Mouse (Mus musculus) liver (tissue): Measurements from ENCODE around the gene Map1s.

Experiments used
- DNase-seq: peaks from one replicate; pipeline ENCODE4 v3.0.0-alpha.2; 2020; ENCODE audit warnings: mixed read lengths

The Map1s gene

DNA sequence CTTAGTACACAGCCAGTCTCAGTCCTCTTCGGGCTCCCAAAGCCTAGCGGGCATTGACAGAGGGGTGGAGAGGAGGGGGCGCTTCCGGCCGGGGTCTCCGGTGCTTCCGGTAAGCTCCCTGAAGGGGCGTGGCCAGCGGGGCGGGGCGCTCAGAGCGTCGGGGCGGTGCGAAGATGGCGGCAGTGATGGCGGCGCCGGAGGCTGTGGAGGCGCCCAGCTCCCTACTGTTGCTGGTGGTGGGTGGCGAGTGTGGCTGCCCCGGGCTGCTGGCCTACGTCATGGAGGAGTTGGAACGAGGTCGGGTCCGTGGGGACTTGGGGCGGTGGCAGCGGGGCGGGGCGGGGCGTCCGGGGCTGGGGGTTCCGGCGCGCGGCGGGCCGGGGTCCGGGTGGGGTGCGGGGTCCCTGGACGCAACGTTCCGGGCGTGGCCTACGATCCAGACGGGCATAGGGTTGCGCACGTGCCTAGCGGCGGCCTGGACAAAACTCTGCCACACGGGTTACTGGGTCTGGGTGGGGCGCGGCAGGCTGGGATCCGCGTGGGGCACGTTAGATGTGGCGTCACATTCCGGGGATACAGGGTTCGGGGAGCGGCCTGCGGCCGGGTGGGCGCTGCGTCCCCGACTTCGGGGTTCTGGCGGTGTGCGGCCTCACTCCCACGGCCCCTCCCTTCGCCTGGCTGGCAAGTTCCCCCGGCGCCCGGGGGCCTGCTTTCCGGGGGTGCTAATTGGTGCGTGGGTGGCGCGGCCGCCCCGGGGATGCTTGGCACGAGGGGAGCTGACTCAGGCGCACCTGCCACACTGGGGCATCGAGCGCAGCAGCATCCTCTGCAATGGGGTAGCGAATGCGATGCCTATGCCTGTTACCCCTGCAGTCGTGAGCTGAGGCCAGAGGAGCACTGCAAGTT, at the start of gene Map1s:
Gene Map1s, plus strand, starts transcription at position 102 of the 906 bp plus-strand sequence.
- peak; percentile 89 for DNase-seq

DNA sequence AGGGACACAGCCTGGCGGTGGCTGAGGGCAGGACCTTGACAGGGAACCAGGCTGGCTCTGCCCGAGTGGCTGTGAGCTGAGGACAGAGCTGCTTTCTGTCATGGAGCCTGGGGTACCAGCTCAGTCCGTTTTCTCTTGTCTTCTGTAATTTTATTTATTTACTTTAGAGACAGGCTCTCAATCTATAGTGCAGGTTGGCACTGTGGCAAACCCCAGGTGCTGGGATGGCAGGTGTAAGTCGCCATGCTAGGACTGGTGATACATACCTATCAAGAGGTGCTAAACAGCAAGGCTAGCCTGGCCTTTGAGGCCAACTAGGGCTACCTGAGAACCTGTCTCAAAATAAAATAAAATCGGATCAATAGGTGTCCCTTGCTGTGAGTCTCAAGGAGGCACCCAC, 49.7 kb upstream of the Map1s start:
- DNase-seq, result no peak

DNA sequence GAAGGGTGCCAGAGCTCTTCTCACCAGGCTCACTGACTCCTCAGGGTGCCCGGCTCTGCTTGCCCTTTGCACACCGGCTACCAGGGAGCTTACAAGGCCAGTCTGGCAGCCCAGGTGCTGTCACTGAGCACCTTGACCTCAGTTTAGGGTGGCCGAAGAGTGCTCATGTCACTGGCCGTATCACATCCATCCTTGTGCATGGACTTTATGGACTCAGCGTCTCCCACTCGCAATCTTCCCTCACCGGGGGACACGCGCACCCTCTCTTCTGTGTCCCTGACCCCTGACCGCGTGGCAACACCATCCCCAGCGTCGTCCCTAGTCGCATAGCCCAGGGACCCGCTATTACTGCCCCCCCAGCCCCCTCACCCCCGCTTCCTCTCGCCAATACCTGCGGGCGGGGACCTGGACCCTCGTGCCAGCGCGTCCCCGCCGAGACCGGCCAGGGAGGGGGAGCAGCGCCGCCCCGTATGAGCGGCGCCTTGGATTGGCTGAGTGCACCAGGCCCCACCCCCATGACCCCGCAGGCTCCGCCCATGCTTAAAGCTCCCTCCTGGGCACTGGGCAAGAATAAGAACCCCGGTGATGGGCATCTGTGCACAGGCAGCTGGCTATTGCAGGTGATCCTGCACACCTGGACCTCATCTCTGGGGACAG, 49.1 kb upstream of the Map1s start:
- DNase-seq, result peak; percentile 84

DNA sequence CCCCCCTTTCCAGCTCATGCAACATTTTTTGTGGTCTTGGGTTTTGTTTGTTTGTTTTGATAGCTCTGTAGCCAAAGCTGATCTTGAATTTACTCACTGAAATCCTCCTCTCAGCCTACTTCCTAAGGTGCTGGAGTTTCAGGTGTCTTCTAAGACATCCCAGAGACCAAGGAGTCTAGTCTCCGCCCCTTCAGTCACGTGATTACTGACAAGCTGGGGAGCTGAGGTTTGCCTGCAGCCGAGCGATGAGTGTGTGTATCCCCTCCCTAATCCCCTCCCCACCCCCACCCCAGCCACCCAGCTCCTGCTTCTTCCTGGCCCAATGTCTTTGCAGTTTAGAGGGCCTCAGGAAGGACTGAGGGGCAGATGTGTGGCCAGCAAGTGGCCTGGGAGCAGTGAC, 48.2 kb upstream of the Map1s start:
- no peak for DNase-seq

DNA sequence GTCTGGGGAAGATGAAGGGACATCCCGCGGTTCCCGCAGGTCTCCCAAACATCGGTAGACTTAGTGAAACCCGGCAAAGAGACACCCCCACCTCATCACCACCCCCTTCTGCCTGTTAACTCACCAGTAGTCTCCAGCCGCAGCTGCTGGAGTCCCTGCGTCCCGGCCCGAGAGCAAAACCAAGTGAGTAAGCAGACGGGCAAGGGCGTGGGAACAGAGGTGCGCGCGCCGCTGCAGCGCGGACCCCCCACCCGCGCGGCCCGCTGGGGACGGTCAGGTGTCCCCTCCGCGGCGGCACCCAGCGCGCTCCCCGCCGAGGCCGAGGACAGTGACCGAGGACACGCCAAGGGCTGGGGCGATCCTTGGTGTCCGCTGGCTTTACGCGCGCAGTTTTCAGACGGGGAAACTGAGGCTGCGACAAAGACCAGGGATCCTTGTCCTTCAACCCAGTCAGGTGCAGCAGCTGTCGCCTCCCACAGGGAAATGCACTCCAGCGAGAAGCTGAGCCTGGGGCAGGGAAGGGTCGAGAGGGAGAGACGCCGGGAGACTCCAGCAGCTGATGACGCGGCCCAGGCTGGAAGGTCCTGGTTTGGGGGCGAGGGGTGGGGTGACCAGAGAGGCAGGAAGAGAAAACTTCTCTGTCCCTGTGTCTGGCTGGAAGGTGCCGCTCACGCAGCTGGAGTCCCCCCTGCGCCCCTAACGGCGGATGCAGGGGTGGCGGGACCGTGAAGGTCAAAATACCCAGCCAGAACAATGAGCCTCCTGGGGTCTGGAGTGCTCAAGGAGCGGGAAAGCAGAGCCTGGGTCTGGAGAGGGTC, 42.7 kb upstream of the Map1s start, which contains the start of gene Kcnn1:
Gene Kcnn1, minus strand, starts transcription at position 435 of the 818 bp plus-strand sequence.
- DNase-seq, result peak; percentile 4

DNA sequence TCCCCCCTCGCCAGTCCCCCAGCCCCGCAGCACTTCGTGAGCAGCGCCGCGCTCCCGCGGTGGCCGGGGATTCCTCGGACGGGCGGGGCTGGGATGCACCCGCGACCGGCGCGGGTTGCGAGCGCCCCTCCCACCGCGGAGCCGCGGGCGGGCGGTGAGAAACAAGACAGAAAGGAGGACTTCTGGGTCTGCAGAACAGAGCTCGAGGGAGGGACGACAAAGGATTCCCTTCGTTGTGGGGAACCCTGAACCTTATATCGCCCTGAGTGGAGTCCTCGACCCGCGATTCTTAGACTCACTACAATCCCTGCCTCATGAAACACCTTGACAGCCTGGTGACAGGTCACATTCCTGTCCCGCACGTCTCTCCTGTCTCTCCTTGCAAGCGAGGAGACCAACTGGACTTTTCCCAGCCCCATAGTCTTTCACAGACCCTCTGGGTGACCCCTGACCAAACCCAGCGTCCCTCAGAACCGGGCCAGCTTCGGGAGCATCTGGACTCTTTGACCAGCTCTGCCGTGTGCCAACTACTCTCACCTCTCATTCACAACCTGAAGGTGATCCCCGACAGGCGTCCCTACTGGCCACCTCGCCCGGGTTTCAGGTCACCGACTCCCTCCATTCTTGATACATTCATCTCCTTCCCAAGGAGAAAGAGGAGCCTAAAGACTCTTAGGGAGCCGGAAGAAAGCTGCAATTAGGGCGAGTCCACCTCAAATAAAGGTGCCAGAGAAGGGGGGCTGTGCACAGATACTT, 41.6 kb upstream of the Map1s start:
- peak; percentile 34 for DNase-seq

DNA sequence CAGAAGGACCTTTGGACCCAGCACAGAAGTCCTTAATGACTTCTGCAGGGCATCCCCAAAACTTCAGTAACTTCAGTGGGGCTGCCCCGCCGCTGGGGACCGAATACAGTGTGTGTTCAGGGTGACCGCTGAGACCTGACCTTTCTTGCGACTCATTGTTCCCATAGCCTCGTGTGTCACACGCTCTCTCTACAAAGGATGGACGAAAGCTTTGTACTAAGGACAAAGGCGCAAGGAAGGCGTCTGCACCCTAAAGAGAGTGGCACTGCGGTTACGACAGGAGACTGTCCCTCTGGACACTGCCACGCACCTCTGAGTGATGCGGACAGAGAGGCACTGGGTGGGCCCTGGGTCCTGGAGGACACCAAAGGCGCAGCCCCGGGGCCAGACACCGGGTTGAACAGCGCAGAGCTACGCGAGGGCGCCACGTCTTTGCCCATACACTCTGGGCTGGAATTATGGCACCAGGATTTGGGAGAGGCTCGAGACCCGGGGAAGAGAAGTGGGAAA, 41.0 kb upstream of the Map1s start:
- peak; percentile 8 for DNase-seq

DNA sequence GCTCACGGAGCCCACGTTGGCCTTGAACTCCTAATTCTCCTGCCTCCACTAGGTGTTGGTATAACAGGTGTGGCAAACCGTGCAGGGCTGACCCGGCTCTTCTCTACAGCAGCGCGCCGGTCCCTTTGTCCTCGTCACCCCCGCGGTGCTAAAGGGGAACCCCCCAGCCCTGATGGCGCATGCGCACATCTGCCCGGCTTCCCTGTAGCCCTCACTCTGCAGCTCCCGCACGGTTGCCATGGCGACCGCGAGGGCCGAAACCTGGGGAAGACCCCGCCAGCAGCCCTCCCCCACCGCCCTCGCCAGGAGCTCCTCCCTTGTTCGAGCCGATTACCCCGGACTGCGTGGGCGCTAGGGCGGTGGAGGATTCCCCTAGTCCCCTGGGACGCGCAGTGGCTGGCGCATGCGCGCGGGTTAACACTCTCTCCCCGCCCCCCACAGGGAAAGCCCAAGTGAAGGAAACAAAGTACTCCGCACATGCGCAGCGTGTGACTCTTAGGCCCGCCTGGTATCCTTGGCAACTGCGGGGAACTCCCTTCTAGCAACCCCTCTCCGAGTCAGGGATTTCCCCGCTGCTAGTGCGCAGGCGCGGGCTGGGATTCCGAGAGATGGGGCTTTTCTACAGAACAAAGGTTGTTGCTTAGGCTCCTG, 40.3 kb upstream of the Map1s start:
- peak; percentile 98 for DNase-seq

DNA sequence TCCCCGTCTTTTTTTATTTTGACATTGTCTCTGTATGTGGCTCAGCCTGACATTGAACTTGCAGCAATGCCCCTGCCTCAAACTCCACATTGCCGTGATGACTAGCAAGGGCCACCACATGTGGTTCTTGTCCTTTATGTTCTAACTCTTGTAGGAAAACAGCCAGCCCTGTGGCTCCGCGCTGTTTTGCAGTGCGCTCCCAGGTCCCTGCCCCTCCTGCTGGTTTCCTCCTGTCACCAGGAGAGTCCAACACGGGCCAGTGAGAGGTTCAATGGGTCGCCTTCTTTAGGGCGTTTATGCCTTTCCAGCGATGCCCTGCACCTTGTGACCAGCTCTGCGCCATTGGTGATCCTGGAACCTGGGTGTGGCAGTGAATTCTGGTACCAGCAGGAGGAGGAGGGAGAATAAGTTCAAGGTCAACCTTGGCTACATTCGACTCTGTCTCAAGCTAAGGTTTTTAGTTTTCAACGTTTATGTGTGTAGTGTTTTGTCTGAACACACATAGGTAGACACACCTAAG, 39.7 kb upstream of the Map1s start:
- DNase-seq, result peak; percentile 32

DNA sequence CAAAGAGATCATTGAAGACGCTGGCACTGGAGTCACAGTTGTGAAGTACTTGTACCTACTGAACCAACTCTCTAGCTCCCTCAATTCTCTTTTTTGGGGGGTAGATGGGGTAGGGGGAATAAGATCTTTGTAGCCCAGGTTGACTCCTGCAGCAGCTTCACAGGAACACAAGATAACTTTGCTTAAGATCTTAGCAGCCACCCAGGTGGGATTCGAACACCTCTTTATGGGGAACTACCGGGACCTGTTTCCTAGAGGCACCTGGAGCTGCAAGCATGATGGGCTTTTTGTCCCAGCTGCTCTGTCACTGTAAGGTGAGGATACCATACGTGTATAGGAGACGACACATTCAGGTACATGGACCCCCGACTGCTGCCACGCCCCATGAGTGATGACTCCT, 39.2 kb upstream of the Map1s start:
- no peak for DNase-seq

DNA sequence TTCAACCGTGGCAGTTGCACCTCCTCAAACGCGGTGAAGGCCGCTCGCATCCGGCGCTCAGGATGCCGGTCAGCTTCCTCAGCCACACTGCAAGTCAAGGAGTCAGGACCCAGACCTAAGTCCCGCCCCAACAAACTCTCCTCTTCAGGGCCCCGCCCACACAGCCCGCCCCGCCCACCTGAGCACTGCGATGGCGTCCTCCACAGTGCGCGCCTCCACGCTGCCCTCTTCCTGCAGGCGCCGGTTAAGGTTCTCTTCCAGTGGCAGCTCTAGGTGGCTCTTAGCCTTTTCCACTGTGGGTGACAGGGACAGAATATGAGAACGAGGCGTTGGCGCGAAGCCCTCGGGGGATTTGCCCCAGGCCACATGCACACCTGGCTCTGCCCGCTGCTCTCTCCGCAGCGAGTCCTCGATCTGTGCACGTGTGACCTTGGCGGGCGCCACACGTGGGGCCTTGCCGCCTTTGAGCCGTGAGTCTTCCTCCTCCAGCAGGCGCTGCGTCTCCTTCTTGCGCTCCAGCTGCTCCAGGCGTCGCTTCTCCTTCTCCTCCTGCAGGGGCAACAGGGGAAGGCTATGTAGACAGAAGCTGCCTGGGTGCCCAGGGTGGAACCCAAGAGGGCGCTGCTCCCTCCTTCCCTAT, 37.1 kb upstream of the Map1s start:
- DNase-seq, result peak; percentile 89

DNA sequence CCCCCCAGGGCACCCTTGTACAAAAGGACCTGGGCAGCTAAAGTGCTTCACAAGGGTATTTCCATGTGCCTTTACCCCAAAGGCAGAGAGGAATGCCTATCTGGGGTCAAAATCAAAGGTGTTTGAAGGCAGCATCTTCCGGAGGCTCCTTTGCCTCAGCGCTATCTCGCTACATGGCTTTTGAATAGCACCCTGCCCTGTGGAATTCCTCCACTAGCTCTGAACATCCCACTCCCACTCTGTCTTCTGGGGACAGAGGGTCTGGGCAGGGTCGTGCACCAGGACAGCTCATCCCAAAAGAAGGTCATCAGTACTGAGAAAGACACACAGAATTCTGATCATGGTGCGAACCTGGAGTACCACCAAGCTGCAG, 36.5 kb upstream of the Map1s start:
- DNase-seq, result no peak

DNA sequence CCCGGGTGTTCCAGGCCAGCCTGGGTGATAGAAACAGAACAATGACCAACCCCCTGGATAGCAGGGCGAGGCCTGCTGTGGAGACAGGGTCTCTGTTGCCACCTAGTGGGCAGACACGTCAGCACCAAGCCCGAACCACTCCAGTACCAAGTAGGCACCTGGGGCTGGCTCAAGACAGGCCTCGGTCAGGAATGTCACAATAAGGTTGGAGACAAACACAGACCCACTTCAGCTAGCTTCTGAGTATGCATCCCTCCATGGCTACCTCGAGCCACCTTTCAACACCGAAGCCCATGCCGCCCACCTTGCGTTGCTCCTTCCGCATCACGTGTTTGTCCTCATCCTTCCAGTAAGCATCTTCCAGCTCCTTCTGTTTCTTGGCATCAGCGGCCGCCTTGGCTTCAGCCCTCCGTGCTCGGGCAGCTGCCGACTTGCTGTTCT, 36.1 kb upstream of the Map1s start:
- peak; percentile 81 for DNase-seq

DNA sequence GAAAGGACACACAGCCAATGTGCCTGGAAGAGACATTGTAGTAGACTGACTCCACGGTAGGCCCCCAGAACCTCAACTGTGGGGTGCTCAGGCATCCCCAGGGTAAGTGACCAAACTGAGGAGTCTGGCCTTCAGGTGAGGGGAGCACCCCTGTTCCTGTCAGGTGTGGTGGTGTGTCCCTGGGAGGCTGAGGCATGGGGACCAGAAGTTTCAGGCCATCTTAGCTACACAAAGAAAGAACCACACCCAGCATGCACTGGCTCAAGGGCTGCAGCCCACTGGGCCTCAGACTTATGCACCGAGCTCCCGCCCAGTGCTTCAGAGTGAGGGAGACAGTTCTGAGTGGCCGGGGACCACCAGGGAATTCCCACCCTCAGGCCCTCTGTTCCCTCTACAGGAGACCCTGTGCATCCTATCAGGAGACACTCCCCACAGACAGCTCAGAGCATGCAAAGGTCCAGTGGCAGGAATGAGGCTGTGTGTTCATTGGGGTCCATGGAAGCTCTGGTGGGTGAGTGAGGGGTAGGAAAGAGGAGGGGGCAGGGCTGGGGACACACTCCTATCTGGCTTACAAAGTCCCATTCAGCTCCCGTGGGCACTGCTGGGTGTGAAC, 34.4 kb upstream of the Map1s start:
- no peak for DNase-seq

DNA sequence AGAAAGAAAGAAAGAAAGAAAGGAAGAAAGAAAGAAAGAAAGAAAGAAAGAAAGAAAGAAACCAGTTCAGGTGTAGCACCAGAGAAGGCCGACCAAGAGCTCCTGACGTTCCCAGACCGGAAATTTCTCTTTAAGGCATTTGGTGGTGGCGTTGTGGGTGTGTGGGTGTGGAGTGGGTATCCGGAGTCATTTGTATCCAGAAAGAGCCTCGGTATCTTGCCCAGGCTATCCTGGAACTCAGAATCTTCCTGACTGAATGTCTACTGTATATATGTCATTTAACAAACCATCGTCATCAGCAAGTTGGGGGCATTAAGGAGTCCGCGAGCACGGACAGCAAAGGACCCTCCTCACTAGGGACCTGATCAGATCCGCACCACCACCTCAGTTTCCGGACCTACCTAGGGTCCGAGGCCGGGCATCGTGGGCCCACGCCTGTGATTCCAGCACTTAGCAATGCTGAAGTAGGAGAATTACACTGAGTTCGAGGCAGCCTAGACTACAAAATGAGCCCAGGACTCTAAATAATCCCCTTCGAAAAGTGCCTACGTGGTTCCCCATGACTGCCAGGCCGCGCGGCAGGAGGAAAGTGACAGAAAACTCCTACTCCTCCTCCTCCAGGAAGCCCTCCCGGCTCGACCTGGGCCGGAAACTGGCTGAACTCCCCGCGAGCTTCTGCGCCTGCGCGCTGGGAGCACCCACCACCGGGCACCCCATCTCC, 32.9 kb upstream of the Map1s start:
- DNase-seq, result no peak

DNA sequence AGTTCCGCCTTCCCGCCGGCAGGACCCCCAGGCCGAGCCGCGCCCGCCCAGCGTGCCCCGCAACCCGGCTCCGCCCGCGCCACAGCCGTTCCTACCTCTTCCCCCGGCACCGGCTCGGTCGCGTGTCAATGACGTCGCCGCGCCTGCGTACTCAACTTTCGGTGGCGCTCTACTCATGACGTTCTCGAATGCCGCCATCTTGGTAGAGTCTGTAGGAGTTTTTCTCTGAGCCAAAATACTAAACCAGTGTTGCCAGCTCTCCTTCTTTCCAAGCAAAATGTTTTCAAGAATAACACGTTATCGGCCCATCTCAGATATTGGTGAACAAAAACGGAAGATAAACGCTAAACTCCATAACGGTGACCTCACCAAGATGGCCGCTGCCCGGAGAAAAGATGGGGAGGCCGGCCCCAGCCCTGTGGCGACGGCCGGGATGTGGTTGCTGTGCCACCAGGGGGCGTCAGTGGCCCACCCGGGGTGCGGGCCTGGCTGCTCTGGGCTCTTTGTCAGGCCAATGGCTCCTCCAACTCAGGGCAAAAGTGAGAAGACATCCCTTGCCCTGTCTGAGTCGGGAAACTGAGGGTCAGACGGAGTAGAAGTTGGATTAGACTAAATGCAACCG, 32.3 kb upstream of the Map1s start, which contains the start of gene Ccdc124:
Gene Ccdc124, minus strand, starts transcription at position 572 of the 622 bp plus-strand sequence.
- peak; percentile 95 for DNase-seq

DNA sequence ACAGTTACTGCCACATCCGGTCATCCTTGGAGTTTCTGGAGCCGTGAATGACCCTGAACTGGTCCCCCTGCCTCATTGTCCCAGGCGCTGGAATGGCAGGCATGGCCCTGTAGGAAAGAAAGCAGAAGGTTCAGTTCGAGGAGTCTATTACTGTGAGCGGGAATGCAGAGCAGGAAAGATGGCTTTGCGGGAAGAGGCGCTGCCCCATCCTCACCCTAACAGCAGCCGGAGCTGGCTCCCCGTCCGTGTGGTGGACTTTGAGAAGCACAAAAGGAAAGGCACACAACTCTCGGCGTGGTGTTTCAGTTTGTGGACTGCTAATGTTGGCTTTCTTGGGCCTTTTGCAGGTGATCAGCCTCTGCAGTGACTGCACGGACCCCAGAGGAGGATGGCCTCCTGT, 31.3 kb upstream of the Map1s start:
- no peak for DNase-seq

DNA sequence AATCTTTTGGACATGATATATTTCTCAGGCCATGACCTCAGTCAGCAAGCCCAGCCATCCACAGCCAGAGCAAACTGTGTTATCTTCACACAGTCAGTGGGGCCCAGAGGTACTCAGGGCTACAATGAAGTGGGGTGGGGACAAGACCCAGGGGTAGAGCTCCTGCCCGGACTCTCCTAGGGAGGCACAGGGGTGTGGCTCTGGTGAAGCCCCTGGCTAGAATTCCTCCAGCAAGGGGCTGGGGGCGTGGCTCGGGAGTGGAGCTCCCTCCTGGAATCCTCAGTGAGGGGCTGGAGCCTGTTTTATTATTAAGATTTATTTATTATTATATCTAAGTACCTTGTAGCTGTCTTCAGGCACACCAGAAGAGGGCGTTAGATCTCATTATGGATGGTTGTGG, 29.4 kb upstream of the Map1s start:
- no peak for DNase-seq

DNA sequence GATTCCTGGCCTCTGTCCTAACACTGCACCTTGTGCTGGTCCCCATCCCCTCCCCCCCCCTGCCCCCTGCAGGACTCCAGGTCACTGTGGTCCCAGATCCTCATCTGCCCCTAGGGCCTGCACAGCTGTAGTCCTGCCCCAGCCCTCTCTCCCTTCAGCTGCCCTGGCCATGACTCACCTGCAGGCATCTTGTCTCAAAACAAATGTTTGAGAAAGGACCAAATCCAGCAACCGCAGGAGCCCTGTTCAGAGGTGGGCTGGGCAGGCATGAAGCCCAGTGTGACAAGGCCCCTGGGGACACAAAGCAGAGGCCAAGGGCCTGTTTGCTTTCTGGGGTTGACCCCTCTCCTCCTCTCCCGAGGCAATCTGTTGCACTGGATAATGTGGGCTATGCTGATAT, 27.6 kb upstream of the Map1s start:
- DNase-seq, result no peak
